Mouse (Mus musculus): ENCODE measurements at regions not wholly inside any gene's neighbourhood (a gene's known extent, or its start where the extent isn't known, plus 50 kb on each side); places are given as distances from the start of the nearest gene placed in this dataset.

- DNase-seq: no peak
Observed at GRCm38 (mm10) chr2:64440961-64441360, 343.1 kb upstream of the Fign start.

GRCm38 (mm10) chr2:64417129-64417528, 319.3 kb upstream of the Fign start:
- peak; percentile 44 for DNase-seq

GRCm38 (mm10) chr2:64413846-64414245, 316.0 kb upstream of the Fign start:
- peak; percentile 7 for DNase-seq

DNA sequence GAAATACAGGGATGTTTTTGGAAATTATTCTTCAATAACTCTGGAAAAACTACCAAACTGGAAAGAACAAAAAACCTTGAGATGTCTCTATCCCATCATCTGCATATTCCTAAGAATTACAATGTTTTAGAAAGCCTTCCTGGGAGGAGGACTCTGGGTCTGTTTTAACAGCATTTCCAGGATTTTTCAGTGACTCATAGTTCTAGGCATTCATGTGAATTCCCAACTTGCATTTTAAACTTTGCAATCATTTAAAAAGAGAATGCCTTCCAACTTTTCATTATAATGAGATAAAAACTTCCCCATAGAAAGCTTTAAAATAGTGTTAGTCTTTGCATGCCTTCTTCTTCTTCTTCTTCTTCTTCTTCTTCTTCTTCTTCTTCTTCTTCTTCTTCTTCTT, 315.4 kb upstream of the Fign start:
- no peak for DNase-seq

- DNase-seq: no peak
Observed at GRCm38 (mm10) chr2:64395946-64396345, 298.1 kb upstream of the Fign start.

GRCm38 (mm10) chr2:64394619-64395294, 296.9 kb upstream of the Fign start:
- no peak for DNase-seq

GRCm38 (mm10) chr2:64394199-64394598, 296.4 kb upstream of the Fign start:
- no peak for DNase-seq

DNA sequence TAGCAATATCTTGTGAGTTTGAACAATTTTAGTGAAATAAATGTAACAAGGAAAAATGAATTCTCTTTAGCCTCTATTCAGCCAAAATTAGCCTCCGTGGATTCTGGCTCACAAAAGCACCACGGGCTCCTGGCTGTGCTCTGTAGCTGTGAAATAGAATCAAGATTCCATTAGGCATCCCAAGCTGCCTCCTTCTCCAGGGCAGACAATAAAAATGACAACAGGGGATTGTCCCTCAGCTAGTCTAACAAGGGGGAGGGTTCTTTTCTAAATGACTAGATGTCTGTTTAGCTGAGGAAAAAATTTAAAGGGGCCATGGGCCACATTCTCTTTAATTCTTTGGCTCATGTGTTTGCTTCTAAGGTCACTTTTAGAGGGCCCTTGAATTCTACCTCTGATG, 272.0 kb upstream of the Fign start:
- DNase-seq: no peak

- no peak for DNase-seq
Observed at GRCm38 (mm10) chr2:64367188-64367587, 269.4 kb upstream of the Fign start.

DNA sequence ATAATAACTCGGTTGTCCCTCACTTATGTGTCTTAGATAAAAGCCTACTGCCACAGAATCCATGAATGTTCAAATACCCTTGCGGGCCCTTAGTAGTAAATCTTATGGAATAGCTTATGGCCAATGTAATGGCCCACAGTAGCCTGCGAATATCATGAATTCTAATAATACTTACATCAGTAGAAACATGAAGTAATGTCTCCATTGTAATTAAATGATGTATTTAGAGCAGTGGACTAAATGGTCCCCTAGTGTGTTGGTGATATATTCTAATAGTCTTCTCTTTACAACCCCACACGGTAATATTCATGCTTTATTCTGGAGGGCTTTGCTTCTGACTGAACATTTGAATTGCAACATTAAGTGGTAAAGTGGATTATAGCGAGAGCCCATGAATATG, 268.7 kb upstream of the Fign start:
- no peak for DNase-seq

DNA sequence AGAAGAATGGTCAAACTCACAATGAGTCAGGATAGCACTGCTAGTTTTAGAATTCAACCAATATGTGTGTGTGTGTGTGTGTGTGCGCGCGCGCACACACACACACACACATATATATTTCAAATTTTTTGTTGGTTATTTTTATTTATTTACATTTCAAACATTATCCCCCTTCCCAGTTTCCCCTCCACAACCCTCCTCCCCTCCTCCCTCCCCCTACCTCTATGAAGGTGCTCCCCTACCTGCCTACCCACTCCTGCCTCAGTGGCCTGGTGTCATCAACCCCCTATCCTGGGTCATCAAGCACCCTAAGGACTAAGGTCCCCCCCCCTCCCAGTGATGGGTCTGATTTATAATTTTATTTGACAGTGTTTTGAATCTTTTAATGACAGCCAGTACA, 258.4 kb upstream of the Fign start:
- DNase-seq: no peak

GRCm38 (mm10) chr2:64325499-64325898, 227.7 kb upstream of the Fign start:
- no peak for DNase-seq

All from lung, postnatal 10 days (tissue).